Mouse (Mus musculus) thymus, postnatal 10 days (tissue): ENCODE measurements around the gene Tbc1d2.
A peak's percentile ranks its signal among the peaks of the same experiment; 100 is the strongest.
"Not testable (repeated sequence)": the region's sequence is repeated elsewhere in the genome, so short reads cannot be mapped to it uniquely, and the experiment has no call there.

Source experiments
- DNase-seq, 2 experiments: peaks; one replicate each; pipeline ENCODE4 v3.0.0; 2021; ENCODE audit warnings: low spot score in 2 of 2

Gene Tbc1d2

GRCm38 (mm10) chr4:46601844-46602423 is 48.1 kb downstream of the Tbc1d2 start, which contains the start of gene Coro2a:
TSS of gene Coro2a (minus strand) at chr4:46602202.
- DNase-seq = peak; percentile 52 to 87

GRCm38 (mm10) chr4:46601258-46601843 is 48.7 kb downstream of the Tbc1d2 start:
- no peak for DNase-seq

- no peak for DNase-seq
These were observed 49.3 kb downstream of the Tbc1d2 start for GRCm38 (mm10) chr4:46600473-46601257.

GRCm38 (mm10) chr4:46599609-46600008 is 50.4 kb downstream of the Tbc1d2 start:
- not testable (repeated sequence) for DNase-seq

- no peak for DNase-seq
These were observed 51.0 kb downstream of the Tbc1d2 start for GRCm38 (mm10) chr4:46598981-46599380.

- no peak for DNase-seq
These were observed 51.9 kb downstream of the Tbc1d2 start for GRCm38 (mm10) chr4:46598111-46598510.

- DNase-seq = no peak
These were observed 52.6 kb downstream of the Tbc1d2 start for GRCm38 (mm10) chr4:46597286-46597961.

GRCm38 (mm10) chr4:46596398-46596797 is 53.6 kb downstream of the Tbc1d2 start:
- DNase-seq = no peak

GRCm38 (mm10) chr4:46594131-46594530 is 55.9 kb downstream of the Tbc1d2 start:
- no peak for DNase-seq

GRCm38 (mm10) chr4:46593472-46593871 is 56.5 kb downstream of the Tbc1d2 start:
- no peak for DNase-seq

- peak in 1 of 2 experiments; percentile 36 for DNase-seq
These were observed 58.0 kb downstream of the Tbc1d2 start for GRCm38 (mm10) chr4:46591833-46592520.

- DNase-seq = no peak
These were observed 59.2 kb downstream of the Tbc1d2 start for GRCm38 (mm10) chr4:46590810-46591209.

GRCm38 (mm10) chr4:46589946-46590684 is 59.9 kb downstream of the Tbc1d2 start:
- no peak for DNase-seq

- no peak for DNase-seq
These were observed 60.9 kb downstream of the Tbc1d2 start for GRCm38 (mm10) chr4:46589151-46589550.

GRCm38 (mm10) chr4:46586473-46586872 is 63.5 kb downstream of the Tbc1d2 start:
- no peak for DNase-seq

GRCm38 (mm10) chr4:46585811-46586190 is 64.2 kb downstream of the Tbc1d2 start:
- DNase-seq = no peak

GRCm38 (mm10) chr4:46585041-46585810 is 64.8 kb downstream of the Tbc1d2 start:
- DNase-seq = no peak

- DNase-seq = not testable (repeated sequence)
These were observed 65.5 kb downstream of the Tbc1d2 start for GRCm38 (mm10) chr4:46584536-46584935.

GRCm38 (mm10) chr4:46584084-46584483 is 65.9 kb downstream of the Tbc1d2 start:
- DNase-seq = not testable (repeated sequence)

- DNase-seq = not testable (repeated sequence)
These were observed 68.0 kb downstream of the Tbc1d2 start for GRCm38 (mm10) chr4:46582024-46582423.
